Mouse (Mus musculus) right cerebral cortex, postnatal 14 days (tissue): ENCODE data around the gene Gm49373.

Experiments
- DNase-seq: peaks from one replicate; pipeline ENCODE4 v3.0.0; 2022

Gene Gm49373

GRCm38 (mm10) chr9:21073044-21073840, at the start of gene Gm49373, which contains the start of gene Fdx1l:
TSS of gene Gm49373 (minus strand) at chr9:21073096.
TSS of gene Fdx1l (minus strand) at chr9:21073614.
- DNase-seq: peak; percentile 93

- no peak for DNase-seq
Observed at GRCm38 (mm10) chr9:21121483-21121882, 48.6 kb upstream of the Gm49373 start.

- no peak for DNase-seq
Observed at GRCm38 (mm10) chr9:21117073-21117472, 44.2 kb upstream of the Gm49373 start.

GRCm38 (mm10) chr9:21115105-21115504, 42.2 kb upstream of the Gm49373 start:
- no peak for DNase-seq

GRCm38 (mm10) chr9:21114190-21114589, 41.3 kb upstream of the Gm49373 start:
- no peak for DNase-seq

GRCm38 (mm10) chr9:21113751-21114150, 40.9 kb upstream of the Gm49373 start:
- no peak for DNase-seq

GRCm38 (mm10) chr9:21107607-21108237, 34.8 kb upstream of the Gm49373 start:
- DNase-seq: no peak

- no peak for DNase-seq
Observed at GRCm38 (mm10) chr9:21105760-21106564, 33.1 kb upstream of the Gm49373 start.

GRCm38 (mm10) chr9:21104814-21105213, 31.9 kb upstream of the Gm49373 start:
- no peak for DNase-seq

- DNase-seq: no peak
Observed at GRCm38 (mm10) chr9:21102076-21102475, 29.2 kb upstream of the Gm49373 start.

GRCm38 (mm10) chr9:21100447-21101161, 27.7 kb upstream of the Gm49373 start:
- no peak for DNase-seq

GRCm38 (mm10) chr9:21097793-21098192, 24.9 kb upstream of the Gm49373 start:
- no peak for DNase-seq

- no peak for DNase-seq
Observed at GRCm38 (mm10) chr9:21095958-21096357, 23.1 kb upstream of the Gm49373 start.

- no peak for DNase-seq
Observed at GRCm38 (mm10) chr9:21093423-21093822, 20.5 kb upstream of the Gm49373 start.

GRCm38 (mm10) chr9:21091707-21092320, 18.9 kb upstream of the Gm49373 start, which contains the start of the genes Gm38431 and Raver1:
TSS of gene Gm38431 (minus strand) at chr9:21091997.
TSS of gene Raver1 (minus strand) at chr9:21092008.
- peak; percentile 97 for DNase-seq

GRCm38 (mm10) chr9:21090972-21091706, 18.2 kb upstream of the Gm49373 start:
- no peak for DNase-seq

GRCm38 (mm10) chr9:21090537-21090936, 17.6 kb upstream of the Gm49373 start:
- DNase-seq: no peak

- no peak for DNase-seq
Observed at GRCm38 (mm10) chr9:21083324-21083723, 10.4 kb upstream of the Gm49373 start.

GRCm38 (mm10) chr9:21081127-21081526, 8.2 kb upstream of the Gm49373 start:
- no peak for DNase-seq

GRCm38 (mm10) chr9:21075625-21076024, 2.7 kb upstream of the Gm49373 start:
- no peak for DNase-seq

GRCm38 (mm10) chr9:21074173-21074572, 1.3 kb upstream of the Gm49373 start:
- no peak for DNase-seq
